Mouse (Mus musculus) liver, postnatal 0 days (tissue): ENCODE measurements around the gene Gpbp1.
A peak's percentile ranks its signal among the peaks of the same experiment; 100 is the strongest.

ENCODE experiments used
- CTCF ChIP-seq: sonication (generic); IDR thresholded peaks from 2 replicates; pipeline ENCODE4 v1.5.1; 2016; ENCODE audit warnings: antibody characterized with exemption, low read depth
- EP300 ChIP-seq: IDR thresholded peaks from 2 replicates; pipeline ENCODE4 v1.6.1; 2016; ENCODE audit warnings: antibody characterized with exemption, low read depth, mild to moderate bottlenecking

- TF ChIP-seq EP300 (no peak), CTCF (peak; percentile 67)
These were observed 44.2 kb upstream of the Gpbp1 start for GRCm38 (mm10) chr13:111534131-111534530.
